Mouse (Mus musculus) ovary, adult 18-20 months (tissue): ENCODE measurements at regions not wholly inside any gene's neighbourhood (a gene's known extent, or its start where the extent isn't known, plus 50 kb on each side); places are given as distances from the start of the nearest gene placed in this dataset.

ENCODE experiments used
- DNase-seq: peaks from one replicate; pipeline ENCODE4 v3.0.0; 2022; ENCODE audit warnings: low spot score, mixed read lengths

DNA sequence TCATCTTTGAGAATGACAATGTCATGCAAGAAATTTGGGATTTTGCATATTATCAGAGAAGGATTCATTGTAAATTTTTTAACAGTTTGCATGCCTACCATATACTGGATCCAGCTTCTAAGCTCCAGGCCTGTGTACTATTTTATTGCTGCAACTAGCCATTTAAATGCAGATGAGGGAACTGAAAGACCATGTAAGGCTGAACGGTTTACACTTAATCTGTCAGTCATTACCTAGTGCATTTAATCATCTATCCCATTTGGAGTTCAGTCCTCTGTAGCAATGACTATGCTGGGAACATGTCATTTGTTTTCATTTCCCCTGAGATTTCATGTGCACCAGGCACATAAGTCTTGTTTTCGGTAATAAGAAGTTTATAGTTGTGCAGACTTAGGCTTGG, 631.8 kb upstream of the Gm21961 start:
- DNase-seq = no peak

DNA sequence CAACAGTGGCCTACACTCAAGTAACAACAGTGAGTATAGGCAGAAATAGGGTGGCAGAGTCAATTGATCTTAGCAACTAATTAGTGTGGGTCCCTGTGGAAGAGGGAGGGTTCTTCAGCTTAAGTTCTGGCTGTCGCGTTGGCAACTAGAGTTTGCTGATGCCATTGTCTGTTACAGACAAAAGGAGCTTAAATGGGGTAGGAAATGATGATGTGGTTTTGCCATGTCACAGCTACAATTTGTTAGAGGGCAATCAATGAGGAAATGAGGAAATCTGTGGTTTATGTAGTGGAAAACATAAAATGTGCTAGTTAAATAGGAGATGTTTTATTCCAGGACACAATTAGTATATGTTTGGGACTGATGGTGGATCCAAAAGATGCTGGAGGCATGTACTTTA, 624.8 kb upstream of the Gm21961 start:
- no peak for DNase-seq

DNA sequence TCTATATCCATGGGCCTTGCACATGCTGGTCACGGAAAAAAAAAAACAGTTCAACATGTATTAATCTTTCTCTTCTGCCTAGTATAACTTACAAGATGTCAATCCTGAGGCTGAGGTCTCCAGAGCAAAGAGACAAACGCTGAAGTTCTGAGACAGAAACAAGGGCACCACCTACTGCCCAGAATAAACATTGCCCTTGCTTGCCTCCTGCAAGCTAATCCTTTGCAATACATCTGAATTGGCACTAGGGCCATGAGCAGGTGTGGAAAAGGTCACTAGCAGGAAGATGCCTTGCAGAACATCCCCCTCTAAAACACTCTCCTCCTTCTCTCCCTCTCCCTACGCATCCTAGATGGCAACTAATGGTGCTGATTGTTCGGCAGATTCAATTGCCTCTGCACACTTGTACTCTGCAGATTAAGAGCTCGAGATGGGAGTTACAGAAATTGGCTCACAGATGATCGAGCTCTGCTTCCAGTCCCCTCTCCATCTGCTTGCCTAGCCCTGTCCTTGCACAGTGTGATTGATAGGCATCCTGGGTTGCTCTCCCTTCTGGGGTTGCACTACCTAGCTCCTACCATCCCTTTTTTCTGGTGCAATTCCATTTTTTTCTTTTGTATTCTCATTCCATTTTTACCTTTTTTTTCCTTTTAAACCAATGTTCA, 622.9 kb upstream of the Gm21961 start:
- no peak for DNase-seq

DNA sequence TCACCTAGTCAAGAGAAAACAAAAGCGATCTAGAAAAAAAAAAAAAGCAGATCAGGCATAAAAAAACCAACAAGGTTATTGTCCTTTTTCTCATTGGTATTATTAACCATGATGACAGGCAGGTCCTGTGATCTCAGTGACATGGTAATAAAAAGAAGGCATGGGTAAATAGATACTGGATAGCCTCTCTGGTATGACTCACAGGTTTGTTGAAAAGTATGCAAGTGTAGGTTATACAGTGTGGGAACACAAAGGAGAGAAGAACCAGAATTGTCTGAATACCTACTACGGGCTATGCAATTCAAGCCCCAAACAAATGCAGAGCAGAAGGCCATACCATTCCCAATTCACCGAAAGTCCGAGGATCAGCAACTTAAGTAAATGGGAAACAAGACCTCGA, 617.7 kb upstream of the Gm21961 start:
- no peak for DNase-seq

- no peak for DNase-seq
Measured at GRCm38 (mm10) chr15:65630476-65630875, 615.8 kb upstream of the Gm21961 start.

GRCm38 (mm10) chr15:65592718-65593477, 578.2 kb upstream of the Gm21961 start:
- DNase-seq = no peak

GRCm38 (mm10) chr15:65585566-65585965, 570.9 kb upstream of the Gm21961 start:
- no peak for DNase-seq

DNA sequence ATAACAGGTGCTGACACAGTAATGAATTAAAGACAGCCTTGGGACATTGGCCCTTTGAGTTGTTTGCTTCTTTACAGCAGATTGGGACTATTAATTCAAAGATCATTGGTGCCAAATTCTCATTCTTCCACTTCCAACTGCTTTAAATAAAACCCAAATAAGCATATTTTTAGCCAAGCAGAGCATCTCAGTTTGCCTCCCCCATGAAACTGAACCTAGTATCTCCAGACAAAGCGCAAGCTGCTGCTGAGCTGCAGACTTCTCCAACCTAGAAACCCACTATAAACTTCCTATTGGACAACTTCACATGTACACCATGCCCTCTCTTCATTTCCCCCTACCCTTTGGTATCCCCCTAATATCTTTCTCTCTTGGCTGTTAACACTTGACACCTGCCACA, 564.6 kb upstream of the Gm21961 start:
- DNase-seq = no peak

DNA sequence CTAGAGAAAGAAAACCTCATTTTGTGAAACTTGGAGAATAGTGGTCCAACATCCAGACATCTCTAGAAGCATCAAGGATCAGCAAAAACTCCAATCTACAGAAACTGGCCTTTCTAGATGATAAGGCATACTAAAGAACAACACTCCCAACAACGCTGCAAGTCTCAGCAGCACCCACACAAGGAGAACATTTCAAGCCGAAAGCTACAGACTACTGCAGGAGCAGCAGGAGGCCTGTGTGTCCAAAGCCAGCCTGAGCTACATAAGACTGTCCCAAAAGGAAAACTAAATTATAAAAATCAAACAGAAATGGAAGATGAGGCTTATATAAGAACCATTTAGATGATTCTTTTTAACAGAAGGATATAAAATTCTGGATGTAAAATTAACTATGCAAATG, 553.2 kb upstream of the Gm21961 start:
- no peak for DNase-seq

GRCm38 (mm10) chr15:65557846-65558835, 543.4 kb upstream of the Gm21961 start:
- peak; percentile 1 for DNase-seq

GRCm38 (mm10) chr15:65549046-65549445, 534.3 kb upstream of the Gm21961 start:
- no peak for DNase-seq

DNA sequence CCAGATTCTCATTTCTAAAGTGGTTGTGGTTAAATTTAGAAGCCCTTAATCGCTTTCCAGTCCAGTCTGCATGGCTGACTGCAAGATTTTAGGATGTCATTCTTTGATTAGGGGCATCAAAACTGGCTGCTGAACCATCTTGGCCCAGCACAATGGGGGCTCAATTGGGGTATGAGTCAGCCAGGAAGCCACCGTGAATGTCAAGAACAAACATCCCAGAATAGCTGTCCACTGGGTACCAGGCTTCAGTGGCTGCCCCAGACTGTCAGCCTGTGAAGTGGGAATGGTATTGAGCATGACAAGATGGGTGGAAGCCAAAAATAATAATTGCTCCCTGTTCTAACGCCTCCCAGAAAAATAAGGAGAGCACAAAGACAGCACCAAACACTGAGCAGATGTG, 520.9 kb upstream of the Gm21961 start:
- no peak for DNase-seq

DNA sequence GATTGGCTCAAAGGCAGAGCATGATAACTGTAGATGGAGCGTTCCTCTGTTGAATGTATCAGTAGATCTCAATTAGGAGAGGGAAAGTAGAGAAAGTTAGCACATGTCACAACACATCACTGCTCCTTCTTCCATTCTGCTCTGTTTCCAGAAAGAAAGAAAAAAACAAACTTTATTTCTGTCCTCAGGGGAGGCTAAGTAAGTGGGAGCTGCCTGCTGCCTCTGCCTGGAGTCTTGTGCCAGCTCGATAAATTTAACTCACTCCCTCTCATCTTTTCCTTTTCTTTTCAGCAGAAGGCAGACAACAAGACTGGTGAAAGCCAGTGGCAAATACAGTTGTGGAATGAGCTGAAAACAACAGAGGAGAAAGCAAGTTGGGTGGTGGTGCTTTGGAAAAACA, 517.5 kb upstream of the Gm21961 start:
- no peak for DNase-seq

GRCm38 (mm10) chr15:65502656-65503055, 488.0 kb upstream of the Gm21961 start:
- no peak for DNase-seq

DNA sequence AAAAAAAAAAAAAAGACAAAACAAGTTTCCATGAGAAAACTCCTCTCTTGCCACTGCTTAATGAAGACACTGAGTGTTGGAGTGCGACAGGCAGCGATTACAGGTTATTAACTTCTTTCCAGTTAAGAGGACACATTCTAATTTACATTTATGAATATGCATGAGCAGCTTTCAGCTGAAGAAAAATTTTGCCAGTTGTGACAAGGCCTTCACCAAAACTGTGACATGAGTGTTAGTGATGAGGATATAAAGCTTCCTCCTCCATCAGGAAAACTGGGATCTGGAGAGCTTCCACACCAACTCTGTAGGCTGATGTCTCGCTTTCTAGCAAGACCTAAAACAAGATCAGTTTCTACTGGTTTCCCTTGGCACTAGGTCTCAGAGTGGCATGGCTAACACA, 464.2 kb upstream of the Gm21961 start:
- DNase-seq = no peak

DNA sequence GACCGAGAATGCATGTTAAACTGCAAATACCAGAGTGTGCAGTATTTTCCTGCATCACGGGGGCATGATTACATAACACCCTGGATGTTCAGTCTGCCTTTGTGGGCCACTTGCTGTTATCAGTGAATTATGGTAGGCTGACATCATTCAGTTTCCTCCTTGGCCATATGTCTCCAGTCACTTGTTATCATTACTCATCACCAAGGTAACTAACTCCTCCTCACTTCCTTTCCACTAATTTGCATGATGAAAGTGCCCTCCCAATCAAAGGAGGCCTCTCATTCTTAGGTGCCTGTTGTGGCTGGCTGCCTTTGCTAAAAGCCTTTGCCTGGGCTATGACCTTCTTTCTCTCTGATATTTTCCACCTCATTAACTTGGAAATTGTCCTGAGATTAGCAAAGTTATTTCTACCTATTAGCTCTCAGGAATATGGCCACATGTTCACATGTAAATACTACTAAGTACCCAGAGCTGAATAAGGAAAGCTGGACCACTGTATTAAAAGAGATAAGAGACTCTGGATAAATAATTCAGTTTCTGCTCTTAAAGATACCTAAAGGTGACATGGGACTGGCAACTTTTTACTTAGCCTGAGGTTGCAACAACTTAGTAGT, 440.6 kb upstream of the Gm21961 start:
- no peak for DNase-seq

DNA sequence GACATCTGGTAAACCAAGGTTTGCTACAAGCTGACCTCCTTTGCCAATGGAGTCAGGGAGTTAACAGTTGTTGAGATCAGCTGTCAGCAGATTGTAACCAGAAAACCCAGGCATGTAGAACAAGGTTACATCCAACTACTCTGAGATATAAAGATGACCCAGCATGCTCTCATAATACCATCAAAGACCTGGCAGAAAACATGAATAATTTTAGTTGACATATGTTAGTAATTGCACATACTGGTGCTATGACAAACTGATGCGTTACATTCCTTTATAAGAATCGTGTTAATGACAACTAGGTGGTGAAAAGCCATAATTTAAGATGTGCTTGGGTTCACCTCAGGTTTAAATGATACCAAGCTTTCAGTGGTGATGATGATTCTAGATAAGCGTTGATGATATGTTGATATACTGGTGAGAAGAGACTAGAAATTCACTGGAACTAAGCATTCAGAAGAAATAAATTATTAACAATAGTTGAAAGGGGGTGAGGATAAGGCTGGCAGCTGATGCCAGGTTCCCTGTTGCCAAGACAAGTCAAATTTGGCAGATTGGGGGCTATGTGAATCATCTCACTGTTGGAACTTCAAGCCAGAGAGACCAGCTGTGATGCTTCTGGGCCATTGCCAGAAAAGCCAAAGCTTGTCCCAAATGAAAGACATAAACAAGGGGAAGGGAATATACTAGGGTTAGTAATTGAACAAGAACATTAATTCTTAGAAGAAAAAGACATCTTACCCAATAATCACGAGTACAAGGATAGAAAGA, 437.7 kb upstream of the Gm21961 start:
- DNase-seq = no peak

DNA sequence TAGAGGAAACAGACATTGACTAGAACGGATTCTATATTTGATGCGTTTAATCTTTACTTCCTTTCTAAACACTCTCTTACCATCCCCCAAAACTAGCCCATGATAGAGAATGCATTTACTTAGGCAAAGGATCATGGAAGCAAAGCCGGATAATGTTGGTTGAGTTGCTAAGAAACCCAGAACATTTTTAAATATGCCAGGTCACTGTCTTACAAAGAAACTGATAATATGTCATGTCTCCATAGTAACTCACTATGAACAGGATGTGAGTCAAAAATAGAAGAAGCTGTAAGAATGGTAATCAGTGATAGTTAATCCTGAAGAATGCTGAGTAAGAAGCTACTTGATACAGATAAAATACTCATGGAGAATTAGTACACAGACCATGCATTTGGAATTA, 405.0 kb upstream of the Gm21961 start:
- DNase-seq = no peak
